Mouse (Mus musculus): ENCODE data around the gene Fignl2. TPM values are rescaled to one million over a fixed set of nuclear protein-coding genes. Genes with fewer than 3 reads are reported as not detected.

The Fignl2 gene
- polyA plus RNA-seq, 1 experiment = 2.7 TPM

DNA sequence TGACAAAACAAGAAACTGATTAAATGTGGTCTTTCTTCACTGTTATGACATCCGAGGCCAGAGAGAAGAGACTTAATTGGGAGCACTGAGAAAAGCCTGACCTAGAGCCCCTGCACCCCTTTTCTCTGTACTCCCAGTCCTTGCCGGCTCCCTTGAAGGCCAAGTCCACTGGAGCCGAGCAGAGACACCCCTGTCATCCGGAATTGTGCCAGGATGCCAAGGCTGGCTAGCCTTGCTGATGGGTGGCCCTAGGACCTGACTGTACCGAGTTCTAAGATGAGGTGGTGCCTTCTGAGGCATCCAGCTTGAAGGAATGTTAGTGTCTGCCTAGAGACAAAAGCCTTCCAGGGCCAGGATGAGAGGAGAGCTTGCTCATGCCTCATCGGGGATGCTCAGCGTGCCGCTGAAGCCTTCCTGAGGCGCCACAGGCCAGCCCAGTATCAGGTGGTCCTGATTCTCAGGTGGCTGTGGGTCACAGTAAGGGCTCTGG is 1.7 kb upstream of the Fignl2 start:
- 85% methylated on average over 9 of the region's 9 CpGs for WGBS
- no peak overlapping the region for H3K4me3 ChIP-seq (replicated peaks; ENCODE audit: insufficient read depth, low read depth, low read length)
- H3K27me3 ChIP-seq (ENCODE audit: control insufficient read depth, insufficient read depth, low read length) = peaks cover 10% of the 10 kb centered on the region
- H3K4me1 ChIP-seq (ENCODE audit: control insufficient read depth, insufficient read depth, low read length) = 0 out of 2 replicates have a peak, but pooled peaks cover 6% of the 10 kb centered on the region
- TF ChIP-seq POLR2A (IDR thresholded peaks at IDR 0.05; ENCODE audit: borderline replicate concordance, insufficient read depth, low read length) (no peak), CTCF (IDR thresholded peaks at IDR 0.05; ENCODE audit: borderline replicate concordance, insufficient read depth, low read depth, low read length) (no peak)
- no peak for DNase-seq
- H3K27ac ChIP-seq (ENCODE audit: insufficient read depth, low read length) = no peak overlapping the region

- DNase-seq = peak; percentile 60 to 64
- peaks cover 10% of the 10 kb centered on the region for H3K27me3 ChIP-seq (ENCODE audit: control insufficient read depth, insufficient read depth, low read length)
- H3K4me1 ChIP-seq (ENCODE audit: control insufficient read depth, insufficient read depth, low read length) = 0 out of 2 replicates have a peak, but pooled peaks cover 6% of the 10 kb centered on the region
- peak overlapping the region; percentile 52 for H3K4me3 ChIP-seq (replicated peaks; ENCODE audit: insufficient read depth, low read depth, low read length)
- H3K27ac ChIP-seq (ENCODE audit: insufficient read depth, low read length) = no peak overlapping the region
- TF ChIP-seq CTCF (IDR thresholded peaks at IDR 0.05; ENCODE audit: borderline replicate concordance, insufficient read depth, low read depth, low read length) (no peak), POLR2A (IDR thresholded peaks at IDR 0.05; ENCODE audit: borderline replicate concordance, insufficient read depth, low read length) (no peak)
- 5% methylated on average over 30 of the region's 30 CpGs for WGBS
Measured at GRCm38 (mm10) chr15:101078731-101079156, 377 bp upstream of the Fignl2 start.

DNA sequence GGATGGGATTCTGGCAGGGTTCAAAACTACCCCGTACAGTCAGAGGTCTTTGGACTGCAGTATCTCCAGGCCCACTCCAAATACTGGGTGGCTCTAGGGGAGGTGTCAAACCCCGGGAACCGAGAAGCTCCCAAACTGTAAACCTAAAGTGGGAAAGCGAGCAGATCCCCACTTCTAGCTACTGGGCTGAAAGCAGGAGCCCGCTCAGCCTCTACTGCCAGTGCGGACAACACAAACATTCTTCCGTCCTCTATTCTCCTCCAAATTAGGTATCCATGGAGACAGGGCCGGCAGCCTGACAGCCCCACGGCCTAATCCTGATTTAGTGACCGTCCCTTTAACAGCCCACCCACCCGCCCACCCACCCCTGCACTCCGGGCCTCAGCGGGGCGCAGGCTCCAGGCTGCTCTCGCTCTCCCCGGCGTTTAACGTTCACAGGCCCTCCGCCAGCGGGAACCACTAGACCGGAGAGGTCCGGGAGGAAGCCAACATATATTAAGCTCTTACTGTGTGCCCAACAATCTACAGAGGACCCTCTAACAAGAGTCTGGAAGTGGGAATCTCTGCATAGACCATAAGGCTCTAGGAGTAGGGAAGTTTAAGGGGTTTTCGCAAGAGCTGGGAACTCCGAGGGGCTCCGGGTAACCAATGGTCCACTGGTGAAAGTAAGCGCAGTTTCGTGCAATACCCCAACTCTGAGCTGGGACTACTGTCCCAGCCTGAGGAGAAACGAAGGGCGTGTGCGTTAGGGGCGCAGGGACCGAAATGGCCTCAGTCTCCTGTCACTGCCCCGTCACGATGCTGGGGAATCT is 1.2 kb downstream of the Fignl2 start:
- Histone ChIP-seq H3K4me1 (ENCODE audit: control insufficient read depth, insufficient read depth, low read length) (0 out of 2 replicates have a peak, but pooled peaks cover 6% of the 10 kb centered on the region), H3K4me3 (replicated peaks; ENCODE audit: insufficient read depth, low read depth, low read length) (peak overlapping the region; percentile 46), H3K27ac (ENCODE audit: insufficient read depth, low read length) (no peak overlapping the region), H3K27me3 (ENCODE audit: control insufficient read depth, insufficient read depth, low read length) (peaks cover 10% of the 10 kb centered on the region)
- TF ChIP-seq CTCF (IDR thresholded peaks at IDR 0.05; ENCODE audit: borderline replicate concordance, insufficient read depth, low read depth, low read length) = no peak
- no peak for TF ChIP-seq POLR2A (IDR thresholded peaks at IDR 0.05; ENCODE audit: borderline replicate concordance, insufficient read depth, low read length)
- DNase-seq = no peak
- WGBS = 12% methylated on average over 34 of the region's 34 CpGs

- WGBS = 14% methylated on average over 26 of the region's 26 CpGs
- TF ChIP-seq CTCF (IDR thresholded peaks at IDR 0.05; ENCODE audit: borderline replicate concordance, insufficient read depth, low read depth, low read length) = no peak
- no peak for TF ChIP-seq POLR2A (IDR thresholded peaks at IDR 0.05; ENCODE audit: borderline replicate concordance, insufficient read depth, low read length)
- Histone ChIP-seq H3K4me1 (ENCODE audit: control insufficient read depth, insufficient read depth, low read length) (0 out of 2 replicates have a peak, but pooled peaks cover 6% of the 10 kb centered on the region), H3K4me3 (replicated peaks; ENCODE audit: insufficient read depth, low read depth, low read length) (no peak overlapping the region), H3K27ac (ENCODE audit: insufficient read depth, low read length) (no peak overlapping the region), H3K27me3 (ENCODE audit: control insufficient read depth, insufficient read depth, low read length) (peaks cover 10% of the 10 kb centered on the region)
- no peak for DNase-seq
Measured at GRCm38 (mm10) chr15:101076071-101077000, 2.0 kb downstream of the Fignl2 start.

- Histone ChIP-seq H3K27ac (ENCODE audit: insufficient read depth, low read length) (no peak overlapping the region), H3K4me3 (replicated peaks; ENCODE audit: insufficient read depth, low read depth, low read length) (no peak overlapping the region), H3K27me3 (ENCODE audit: control insufficient read depth, insufficient read depth, low read length) (peaks cover 10% of the 10 kb centered on the region), H3K4me1 (ENCODE audit: control insufficient read depth, insufficient read depth, low read length) (0 out of 2 replicates have a peak, but pooled peaks cover 6% of the 10 kb centered on the region)
- WGBS = 53% methylated on average over 5 of the region's 5 CpGs
- no peak for TF ChIP-seq POLR2A (IDR thresholded peaks at IDR 0.05; ENCODE audit: borderline replicate concordance, insufficient read depth, low read length)
- no peak for TF ChIP-seq CTCF (IDR thresholded peaks at IDR 0.05; ENCODE audit: borderline replicate concordance, insufficient read depth, low read depth, low read length)
- no peak for DNase-seq
Measured at GRCm38 (mm10) chr15:101075656-101076055, 2.7 kb downstream of the Fignl2 start.

DNA sequence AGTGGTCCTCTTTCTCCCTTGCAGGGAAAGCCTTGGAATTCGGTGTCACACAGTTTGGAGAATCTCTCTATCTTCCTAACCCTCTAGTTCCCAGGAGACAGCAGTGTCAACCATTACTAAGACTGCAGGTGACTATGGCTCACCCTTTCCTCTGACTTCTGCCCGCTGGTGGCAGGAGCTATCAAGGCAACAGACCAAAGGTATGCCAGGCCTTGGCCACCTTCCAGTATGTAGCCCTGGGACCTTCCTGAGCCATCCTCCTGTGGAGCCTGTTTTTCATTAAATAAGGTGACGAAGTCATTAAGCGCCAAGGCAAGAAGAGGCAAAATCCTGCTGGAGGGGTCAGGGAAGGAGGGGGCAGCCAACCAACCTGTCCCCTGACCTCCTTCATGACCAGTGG is 3.2 kb downstream of the Fignl2 start:
- Histone ChIP-seq H3K27me3 (ENCODE audit: control insufficient read depth, insufficient read depth, low read length) (peaks cover 10% of the 10 kb centered on the region), H3K4me1 (ENCODE audit: control insufficient read depth, insufficient read depth, low read length) (0 out of 2 replicates have a peak, but pooled peaks cover 6% of the 10 kb centered on the region), H3K4me3 (replicated peaks; ENCODE audit: insufficient read depth, low read depth, low read length) (no peak overlapping the region), H3K27ac (ENCODE audit: insufficient read depth, low read length) (no peak overlapping the region)
- no peak for DNase-seq
- WGBS = 56% methylated on average over 4 of the region's 4 CpGs
- TF ChIP-seq POLR2A (IDR thresholded peaks at IDR 0.05; ENCODE audit: borderline replicate concordance, insufficient read depth, low read length) = no peak
- no peak for TF ChIP-seq CTCF (IDR thresholded peaks at IDR 0.05; ENCODE audit: borderline replicate concordance, insufficient read depth, low read depth, low read length)

DNA sequence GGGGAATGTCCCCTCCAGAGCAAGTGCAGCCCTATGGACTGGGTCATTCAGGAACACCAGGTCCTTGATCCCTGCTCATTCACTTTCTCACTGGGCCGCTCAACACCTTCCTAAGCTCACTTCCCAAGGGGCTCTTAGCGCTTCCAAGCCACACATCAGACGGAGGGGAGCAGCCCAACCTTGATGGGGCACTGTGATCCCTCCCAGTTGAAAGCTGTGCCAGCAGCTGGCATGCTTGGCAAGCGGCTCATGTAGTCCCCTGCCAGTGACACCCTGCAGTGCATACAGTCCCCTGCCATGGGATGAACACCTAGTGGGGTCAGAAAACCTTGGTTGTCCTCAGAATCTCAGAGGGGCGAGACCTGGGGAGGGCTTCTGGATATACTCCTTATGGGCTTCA is 4.3 kb downstream of the Fignl2 start:
- 0 out of 2 replicates have a peak, but pooled peaks cover 6% of the 10 kb centered on the region for H3K4me1 ChIP-seq (ENCODE audit: control insufficient read depth, insufficient read depth, low read length)
- H3K27ac ChIP-seq (ENCODE audit: insufficient read depth, low read length) = no peak overlapping the region
- peaks cover 10% of the 10 kb centered on the region for H3K27me3 ChIP-seq (ENCODE audit: control insufficient read depth, insufficient read depth, low read length)
- TF ChIP-seq POLR2A (IDR thresholded peaks at IDR 0.05; ENCODE audit: borderline replicate concordance, insufficient read depth, low read length) (no peak), CTCF (IDR thresholded peaks at IDR 0.05; ENCODE audit: borderline replicate concordance, insufficient read depth, low read depth, low read length) (no peak)
- no peak overlapping the region for H3K4me3 ChIP-seq (replicated peaks; ENCODE audit: insufficient read depth, low read depth, low read length)
- WGBS = 54% methylated on average over 5 of the region's 5 CpGs
- no peak for DNase-seq

Measured in cerebellum, adult 2 months (tissue).